Mouse (Mus musculus) liver, embryonic 12.5 days (tissue): Measurements from ENCODE around the gene Fam107b. TPM values are rescaled to one million over a fixed set of nuclear protein-coding genes. Genes with fewer than 3 reads are reported as not detected.

Source experiments
- ATAC-seq: fragments of 200-750 bp; cut with Nextera tagmentation; 2 replicates; pipeline ENCODE4 v1.8.0; 2017; ENCODE audit warnings: moderate number of reproducible peaks, mild to moderate bottlenecking, moderate library complexity
- H3K27ac ChIP-seq: fragments of 300-500 bp; sonication (generic); 2 replicates; pipeline ENCODE4 v1.5.1; 2016; ENCODE audit warnings: mild to moderate bottlenecking
- H3K27me3 ChIP-seq: fragments of 300-500 bp; sonication (generic); replicated peaks from 2 replicates; pipeline ENCODE4 v1.6.1; 2016; ENCODE audit warnings: mild to moderate bottlenecking, moderate library complexity
- H3K36me3 ChIP-seq: fragments of 300-500 bp; sonication (generic); 2 replicates; pipeline ENCODE4 v1.6.1; 2016; ENCODE audit warnings: mild to moderate bottlenecking, moderate library complexity
- H3K4me1 ChIP-seq: fragments of 300-500 bp; sonication (generic); 2 replicates; pipeline ENCODE4 v1.6.1; 2016
- H3K4me2 ChIP-seq: fragments of 300-500 bp; sonication (generic); 2 replicates; pipeline ENCODE4 v1.6.1; 2016; ENCODE audit warnings: mild to moderate bottlenecking, moderate library complexity
- H3K4me3 ChIP-seq: fragments of 300-500 bp; sonication (generic); 2 replicates; pipeline ENCODE4 v1.5.1; 2016; ENCODE audit warnings: mild to moderate bottlenecking, moderate library complexity
- H3K9ac ChIP-seq: fragments of 300-500 bp; sonication (generic); 2 replicates; pipeline ENCODE4 v1.6.1; 2016; ENCODE audit warnings: mild to moderate bottlenecking, moderate library complexity
- H3K9me3 ChIP-seq: fragments of 300-500 bp; sonication (generic); replicated peaks from 2 replicates; pipeline ENCODE4 v1.6.1; 2016; ENCODE audit warnings: mild to moderate bottlenecking, moderate library complexity
- WGBS: fragments of 180-500 bp; shearing (Covaris S2); methylation state at CpG from one replicate; pipeline ENCODE4 v1.1.7; 2016; ENCODE audit not compliant: insufficient replicate concordance; 5-methylcytosine and 5-hydroxymethylcytosine counted together
- polyA plus RNA-seq: library from polyadenylated mRNA; unstranded; fragments of >200 nt; fragmentation: Nextera tagmentation; extraction: Ambion mirVana; gene quantifications from 2 replicates; pipeline ENCODE4 v1.2.1, GENCODE M21; 2016

Gene Fam107b
- polyA plus RNA-seq, 1 experiment from 2014 or later, result 22.0 TPM

- H3K9me3 ChIP-seq, result no peaks in the 10 kb centered on the region
- peaks cover 10% of the 10 kb centered on the region; the same call in 1 of the 2 replicates for H3K4me1 ChIP-seq
- 86% methylated on average over 12 of the region's 12 CpGs for WGBS
- no peaks in the 10 kb centered on the region for H3K36me3 ChIP-seq
- no peaks in the 10 kb centered on the region for H3K27me3 ChIP-seq
- no peak overlapping the region for H3K9ac ChIP-seq
- no peak overlapping the region for H3K4me2 ChIP-seq
- ATAC-seq, result no peak
- no peak overlapping the region for H3K4me3 ChIP-seq
- H3K27ac ChIP-seq, result no peak overlapping the region
Measured at GRCm38 (mm10) chr2:3738734-3739133, 168.4 kb downstream of the Fam107b start.

- no peak overlapping the region for H3K9ac ChIP-seq
- WGBS, result 76% methylated on average over 7 of the region's 7 CpGs
- no peak overlapping the region for H3K27ac ChIP-seq
- H3K4me3 ChIP-seq, result no peak overlapping the region
- H3K4me1 ChIP-seq, result peaks cover 10% of the 10 kb centered on the region; the same call in 1 of the 2 replicates
- no peaks in the 10 kb centered on the region for H3K36me3 ChIP-seq
- H3K9me3 ChIP-seq, result no peaks in the 10 kb centered on the region
- H3K27me3 ChIP-seq, result no peaks in the 10 kb centered on the region
- no peak for ATAC-seq
- H3K4me2 ChIP-seq, result no peak overlapping the region
Measured at GRCm38 (mm10) chr2:3739351-3739961, 169.2 kb downstream of the Fam107b start.

GRCm38 (mm10) chr2:3740256-3740655 is 170.0 kb downstream of the Fam107b start:
- no peaks in the 10 kb centered on the region for H3K9me3 ChIP-seq
- H3K9ac ChIP-seq, result no peak overlapping the region
- no peaks in the 10 kb centered on the region for H3K27me3 ChIP-seq
- WGBS, result 55% methylated on average over 3 of the region's 3 CpGs
- H3K4me3 ChIP-seq, result no peak overlapping the region
- ATAC-seq, result no peak
- no peaks in the 10 kb centered on the region for H3K36me3 ChIP-seq
- no peak overlapping the region for H3K4me2 ChIP-seq
- peaks cover 10% of the 10 kb centered on the region; the same call in 1 of the 2 replicates for H3K4me1 ChIP-seq
- no peak overlapping the region for H3K27ac ChIP-seq

DNA sequence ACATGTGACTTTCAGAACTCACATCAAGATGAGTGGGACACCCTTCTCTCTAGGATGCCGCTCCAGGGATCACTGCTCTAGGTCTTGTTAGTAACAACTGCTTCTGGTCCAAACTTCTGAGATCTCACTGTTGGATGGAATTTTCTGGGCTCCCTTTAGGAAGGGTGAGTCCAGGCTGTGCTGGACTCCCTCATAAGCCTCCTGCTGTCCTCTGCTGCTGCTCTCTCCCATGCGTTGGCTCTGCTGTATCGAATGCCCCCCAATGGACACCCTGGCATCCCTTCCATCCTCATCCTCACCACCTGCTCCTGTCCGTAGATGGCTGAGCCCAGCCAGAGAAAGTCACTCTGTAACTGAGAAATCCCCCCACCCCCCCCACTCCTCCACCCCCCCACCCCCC is 170.4 kb downstream of the Fam107b start:
- H3K4me2 ChIP-seq, result no peak overlapping the region
- 82% methylated on average over 4 of the region's 4 CpGs for WGBS
- H3K4me1 ChIP-seq, result peaks cover 10% of the 10 kb centered on the region; the same call in 1 of the 2 replicates
- H3K4me3 ChIP-seq, result no peak overlapping the region
- no peak for ATAC-seq
- no peaks in the 10 kb centered on the region for H3K27me3 ChIP-seq
- H3K9me3 ChIP-seq, result no peaks in the 10 kb centered on the region
- no peaks in the 10 kb centered on the region for H3K36me3 ChIP-seq
- no peak overlapping the region for H3K27ac ChIP-seq
- H3K9ac ChIP-seq, result no peak overlapping the region

GRCm38 (mm10) chr2:3742519-3742918 is 172.2 kb downstream of the Fam107b start:
- Histone ChIP-seq H3K4me1 (0 out of 2 replicates have a peak, but pooled peaks cover 4% of the 10 kb centered on the region), H3K27me3 (no peaks in the 10 kb centered on the region), H3K36me3 (no peaks in the 10 kb centered on the region), H3K9ac (no peak overlapping the region), H3K9me3 (no peaks in the 10 kb centered on the region), H3K4me2 (no peak overlapping the region), H3K4me3 (no peak overlapping the region), H3K27ac (no peak overlapping the region)
- whole genome bisulfite sequencing, result 76% methylated on average over 6 of the region's 6 CpGs
- no peak for ATAC-seq

GRCm38 (mm10) chr2:3745041-3745440 is 174.8 kb downstream of the Fam107b start:
- no peak for ATAC-seq
- Histone ChIP-seq H3K27me3 (no peaks in the 10 kb centered on the region), H3K4me1 (peaks cover 13% of the 10 kb centered on the region), H3K4me2 (no peak overlapping the region), H3K9me3 (no peaks in the 10 kb centered on the region), H3K9ac (no peak overlapping the region), H3K36me3 (no peaks in the 10 kb centered on the region), H3K27ac (no peak overlapping the region), H3K4me3 (no peak overlapping the region)
- 49% methylated on average over 3 of the region's 3 CpGs for WGBS

- 73% methylated on average over 13 of the region's 13 CpGs for WGBS
- no peak overlapping the region for H3K9ac ChIP-seq
- H3K27ac ChIP-seq, result no peak overlapping the region
- peaks cover 16% of the 10 kb centered on the region for H3K4me1 ChIP-seq
- H3K27me3 ChIP-seq, result no peaks in the 10 kb centered on the region
- H3K36me3 ChIP-seq, result no peaks in the 10 kb centered on the region
- H3K4me2 ChIP-seq, result no peak overlapping the region
- no peak overlapping the region for H3K4me3 ChIP-seq
- H3K9me3 ChIP-seq, result no peaks in the 10 kb centered on the region
- ATAC-seq, result no peak
Measured at GRCm38 (mm10) chr2:3745910-3746606, 175.8 kb downstream of the Fam107b start.

- H3K9ac ChIP-seq, result no peak overlapping the region
- ATAC-seq, result no peak
- H3K4me1 ChIP-seq, result peaks cover 30% of the 10 kb centered on the region
- WGBS, result 60% methylated on average over 12 of the region's 12 CpGs
- no peak overlapping the region for H3K4me3 ChIP-seq
- H3K36me3 ChIP-seq, result no peaks in the 10 kb centered on the region
- no peak overlapping the region for H3K27ac ChIP-seq
- H3K4me2 ChIP-seq, result no peak overlapping the region
- H3K9me3 ChIP-seq, result no peaks in the 10 kb centered on the region
- H3K27me3 ChIP-seq, result no peaks in the 10 kb centered on the region
Measured at GRCm38 (mm10) chr2:3748714-3749503, 178.6 kb downstream of the Fam107b start.

DNA sequence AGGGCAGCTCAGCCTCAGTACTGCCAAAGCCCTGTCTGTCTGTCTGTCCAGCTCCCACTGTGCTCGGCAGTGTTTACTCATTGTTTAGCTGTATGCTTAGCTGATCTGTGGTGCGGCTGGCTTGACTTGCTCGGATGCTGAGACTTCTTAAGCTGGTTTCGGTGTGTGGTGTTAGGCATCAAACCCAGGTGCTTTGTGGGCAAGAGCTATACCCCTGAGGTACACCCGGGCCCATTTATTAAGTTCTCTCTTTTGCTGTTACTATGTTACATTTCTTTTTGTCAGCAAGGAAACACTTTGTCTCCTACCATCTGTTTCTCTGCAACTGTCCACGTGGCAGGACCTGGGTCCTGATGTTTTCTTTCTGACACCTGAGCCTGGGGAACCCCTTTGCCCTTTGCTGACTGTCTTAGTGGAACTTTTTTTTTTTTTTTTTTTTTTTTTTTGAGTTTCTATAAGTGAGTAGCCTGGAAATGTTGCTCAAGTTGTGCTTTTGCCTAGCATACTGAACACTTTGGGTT is 179.3 kb downstream of the Fam107b start:
- Histone ChIP-seq H3K9ac (no peak overlapping the region), H3K9me3 (no peaks in the 10 kb centered on the region), H3K4me3 (no peak overlapping the region), H3K4me2 (no peak overlapping the region), H3K4me1 (peaks cover 32% of the 10 kb centered on the region), H3K27ac (no peak overlapping the region), H3K36me3 (no peaks in the 10 kb centered on the region), H3K27me3 (no peaks in the 10 kb centered on the region)
- 69% methylated on average over 6 of the region's 6 CpGs for WGBS
- ATAC-seq, result no peak

DNA sequence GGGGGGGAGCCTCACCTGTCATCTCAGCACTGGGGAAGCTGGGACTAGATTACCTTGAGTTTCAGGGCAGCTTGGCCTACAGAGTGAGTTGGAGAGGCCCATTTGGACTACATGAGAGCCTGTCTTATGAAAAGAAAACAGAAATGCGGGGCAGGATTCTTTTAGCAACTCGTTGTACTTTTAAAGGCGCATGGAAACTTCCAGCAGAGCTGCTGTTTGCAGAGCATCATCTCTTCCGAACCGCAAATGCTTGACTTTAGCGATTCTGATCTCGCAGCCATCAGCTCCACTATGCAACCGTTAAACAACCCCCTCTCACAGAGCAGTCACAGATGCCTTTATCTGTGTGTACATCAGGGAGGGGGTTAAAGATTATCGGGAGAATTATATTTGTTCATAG is 179.8 kb downstream of the Fam107b start:
- H3K4me3 ChIP-seq, result no peak overlapping the region
- no peak for ATAC-seq
- WGBS, result 65% methylated on average over 9 of the region's 9 CpGs
- no peaks in the 10 kb centered on the region for H3K36me3 ChIP-seq
- H3K4me1 ChIP-seq, result peaks cover 32% of the 10 kb centered on the region
- H3K27me3 ChIP-seq, result no peaks in the 10 kb centered on the region
- no peak overlapping the region for H3K27ac ChIP-seq
- H3K9ac ChIP-seq, result no peak overlapping the region
- no peak overlapping the region for H3K4me2 ChIP-seq
- H3K9me3 ChIP-seq, result no peaks in the 10 kb centered on the region

- no peak overlapping the region for H3K9ac ChIP-seq
- ATAC-seq, result no peak
- no peaks in the 10 kb centered on the region for H3K9me3 ChIP-seq
- H3K4me1 ChIP-seq, result peaks cover 32% of the 10 kb centered on the region
- no peaks in the 10 kb centered on the region for H3K36me3 ChIP-seq
- 51% methylated on average over 7 of the region's 7 CpGs for WGBS
- no peak overlapping the region for H3K27ac ChIP-seq
- H3K4me2 ChIP-seq, result no peak overlapping the region
- H3K4me3 ChIP-seq, result no peak overlapping the region
- H3K27me3 ChIP-seq, result no peaks in the 10 kb centered on the region
Measured at GRCm38 (mm10) chr2:3752365-3752764, 182.1 kb downstream of the Fam107b start.

DNA sequence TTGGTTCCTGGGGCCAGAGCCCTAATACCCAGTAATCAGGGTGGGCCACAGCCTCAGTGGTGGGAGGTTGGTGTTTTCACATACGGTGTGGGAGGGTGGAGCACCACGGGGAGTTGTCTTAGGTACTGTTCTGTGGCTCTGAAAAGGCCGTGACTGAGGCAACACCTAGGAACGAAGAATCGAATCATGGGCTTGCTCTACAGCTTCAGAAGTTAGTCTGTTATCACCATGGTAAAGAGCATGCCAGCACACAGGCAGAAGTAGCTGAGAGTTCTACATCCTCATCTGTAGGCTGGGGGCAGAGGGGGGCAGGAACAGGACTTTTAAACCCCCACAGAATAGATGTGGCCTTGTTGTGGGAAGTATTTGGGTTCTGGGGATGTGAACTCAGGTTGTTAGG is 182.6 kb downstream of the Fam107b start:
- Histone ChIP-seq H3K27me3 (no peaks in the 10 kb centered on the region), H3K27ac (no peak overlapping the region), H3K4me3 (no peak overlapping the region), H3K4me1 (peaks cover 32% of the 10 kb centered on the region), H3K36me3 (no peaks in the 10 kb centered on the region), H3K9ac (no peak overlapping the region), H3K9me3 (no peaks in the 10 kb centered on the region), H3K4me2 (no peak overlapping the region)
- 63% methylated on average over 5 of the region's 5 CpGs for WGBS
- ATAC-seq, result no peak
